Mouse (Mus musculus) kidney, embryonic 16.5 days (tissue): ENCODE measurements at regions not wholly inside any gene's neighbourhood (a gene's known extent, or its start where the extent isn't known, plus 50 kb on each side); places are given as distances from the start of the nearest gene placed in this dataset.
A peak's percentile ranks its signal among the peaks of the same experiment; 100 is the strongest.

Source experiments
- ATAC-seq: fragments of 200-750 bp; cut with Nextera tagmentation; 2 replicates; pipeline ENCODE4 v1.8.0; 2017; ENCODE audit warnings: moderate TSS enrichment; ENCODE audit not compliant: low FRiP score, low TSS enrichment
- H3K27ac ChIP-seq: fragments of 300-500 bp; sonication (generic); 2 replicates; pipeline ENCODE4 v1.5.1; 2014; ENCODE audit warnings: low read length
- H3K27me3 ChIP-seq: fragments of 300-500 bp; sonication (generic); 2 replicates; pipeline ENCODE4 v1.6.1; 2014; ENCODE audit warnings: low read length, control low read depth, mixed read lengths; ENCODE audit not compliant: insufficient read depth
- H3K36me3 ChIP-seq: fragments of 300-500 bp; sonication (generic); 2 replicates; pipeline ENCODE4 v1.6.1; 2014; ENCODE audit warnings: low read length, control low read depth, mixed read lengths; ENCODE audit not compliant: insufficient read depth
- H3K4me1 ChIP-seq: fragments of 300-500 bp; sonication (generic); 2 replicates; pipeline ENCODE4 v1.6.1; 2014; ENCODE audit warnings: low read length, control low read depth, mixed read lengths; ENCODE audit not compliant: insufficient read depth
- H3K4me2 ChIP-seq: fragments of 300-500 bp; sonication (generic); replicated peaks from 2 replicates; pipeline ENCODE4 v1.6.1; 2014; ENCODE audit warnings: low read depth, low read length
- H3K4me3 ChIP-seq: fragments of 300-500 bp; sonication (generic); 2 replicates; pipeline ENCODE4 v1.5.1; 2014; ENCODE audit warnings: mild to moderate bottlenecking, low read length
- H3K9ac ChIP-seq: fragments of 300-500 bp; sonication (generic); replicated peaks from 2 replicates; pipeline ENCODE4 v1.6.1; 2014; ENCODE audit warnings: low read length
- H3K9me3 ChIP-seq: fragments of 300-500 bp; sonication (generic); 2 replicates; pipeline ENCODE4 v1.6.1; 2016; ENCODE audit warnings: low read length, control low read depth
- WGBS: fragments of 180-500 bp; shearing (Covaris S2); extraction: QIAGEN DNeasy Blood & Tissue Kit; methylation state at CpG from one replicate; pipeline ENCODE4 v1.1.7; 2014; 5-methylcytosine and 5-hydroxymethylcytosine counted together

DNA sequence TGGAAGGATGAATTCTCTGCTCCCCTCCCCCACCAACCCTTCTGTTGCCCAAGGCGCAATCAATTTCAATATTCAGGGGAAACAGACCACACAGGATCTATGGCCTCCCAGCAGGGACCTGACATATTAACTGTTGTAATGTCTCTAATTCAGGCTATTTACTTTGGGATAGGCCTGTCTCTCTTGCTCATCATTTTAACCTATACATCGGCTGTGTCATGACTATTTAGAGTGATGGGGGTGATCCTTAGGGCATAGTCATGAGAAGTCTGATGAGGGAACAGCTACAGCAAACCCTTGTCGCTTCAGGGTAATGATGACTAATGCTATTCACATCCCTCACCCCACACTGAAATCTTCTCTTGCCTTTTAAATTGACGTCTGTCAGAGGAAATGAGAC lies 195.8 kb downstream of the Olfr1505 start:
- 53% methylated on average over 4 of the region's 4 CpGs for WGBS
- Histone ChIP-seq H3K9ac (no peak overlapping the region), H3K4me2 (no peak overlapping the region), H3K27me3 (no peaks in the 10 kb centered on the region), H3K27ac (no peak overlapping the region), H3K4me1 (no peaks in the 10 kb centered on the region), H3K4me3 (no peak overlapping the region), H3K9me3 (no peaks in the 10 kb centered on the region), H3K36me3 (no peaks in the 10 kb centered on the region)
- no peak for ATAC-seq

DNA sequence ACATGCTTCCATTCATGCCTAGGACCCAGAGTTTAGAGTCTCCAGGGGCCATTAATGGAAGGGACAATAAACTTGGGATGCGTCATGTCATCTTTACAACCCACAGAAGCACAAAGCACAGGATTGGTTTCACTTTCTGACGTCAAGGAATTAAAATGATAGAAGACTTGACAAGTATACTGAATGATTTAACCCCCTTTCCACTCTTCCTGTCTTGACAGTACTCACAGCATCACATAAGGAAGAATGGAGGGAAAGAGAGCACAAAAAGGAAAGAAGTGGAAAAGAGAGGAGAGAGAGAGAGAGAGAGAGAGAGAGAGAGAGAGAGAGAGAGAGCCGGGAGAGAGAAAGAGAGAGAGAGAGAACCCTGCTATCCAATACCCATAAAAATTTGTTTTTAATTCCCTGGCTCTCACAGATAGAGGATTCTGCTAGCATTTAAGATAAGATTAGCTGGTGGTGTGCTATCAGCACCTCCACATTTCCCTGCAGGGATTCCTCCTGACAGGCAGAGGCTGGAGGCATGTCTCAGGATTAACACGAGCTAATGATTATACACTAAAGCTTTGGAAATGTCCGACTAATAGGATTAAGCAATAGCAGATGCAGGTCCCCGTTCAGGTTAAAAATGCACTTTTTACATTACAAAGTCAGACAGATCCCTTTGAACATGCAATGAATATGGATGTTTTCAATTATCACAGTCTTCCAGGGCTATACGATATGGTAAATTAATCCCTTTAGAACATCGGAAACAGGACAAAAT lies 210.2 kb downstream of the Olfr1505 start:
- WGBS = 14% methylated on average over 8 of the region's 8 CpGs
- no peaks in the 10 kb centered on the region for H3K9me3 ChIP-seq
- H3K27me3 ChIP-seq = no peaks in the 10 kb centered on the region
- H3K4me2 ChIP-seq = peak overlapping the region; percentile 33
- peak; percentile 51; the same call in 1 of the 2 replicates for ATAC-seq
- H3K4me3 ChIP-seq = no peak overlapping the region
- H3K9ac ChIP-seq = no peak overlapping the region
- no peak overlapping the region for H3K27ac ChIP-seq
- peaks cover 3% of the 10 kb centered on the region for H3K4me1 ChIP-seq
- H3K36me3 ChIP-seq = no peaks in the 10 kb centered on the region

- no peaks in the 10 kb centered on the region for H3K9me3 ChIP-seq
- no peak overlapping the region for H3K4me3 ChIP-seq
- H3K36me3 ChIP-seq = no peaks in the 10 kb centered on the region
- ATAC-seq = no peak
- H3K27ac ChIP-seq = no peak overlapping the region
- H3K27me3 ChIP-seq = no peaks in the 10 kb centered on the region
- H3K9ac ChIP-seq = no peak overlapping the region
- WGBS = 34% methylated on average over 5 of the region's 5 CpGs
- peak overlapping the region; percentile 33 for H3K4me2 ChIP-seq
- peaks cover 4% of the 10 kb centered on the region for H3K4me1 ChIP-seq
Observed at GRCm38 (mm10) chr19:14124250-14124827, 211.0 kb downstream of the Olfr1505 start.

- H3K4me3 ChIP-seq = no peak overlapping the region
- H3K27me3 ChIP-seq = no peaks in the 10 kb centered on the region
- H3K4me2 ChIP-seq = no peak overlapping the region
- WGBS = 62% methylated on average over 5 of the region's 5 CpGs
- no peak for ATAC-seq
- no peak overlapping the region for H3K27ac ChIP-seq
- H3K36me3 ChIP-seq = no peaks in the 10 kb centered on the region
- peaks cover 4% of the 10 kb centered on the region for H3K4me1 ChIP-seq
- H3K9me3 ChIP-seq = no peaks in the 10 kb centered on the region
- no peak overlapping the region for H3K9ac ChIP-seq
Observed at GRCm38 (mm10) chr19:14124986-14125385, 211.7 kb downstream of the Olfr1505 start.

DNA sequence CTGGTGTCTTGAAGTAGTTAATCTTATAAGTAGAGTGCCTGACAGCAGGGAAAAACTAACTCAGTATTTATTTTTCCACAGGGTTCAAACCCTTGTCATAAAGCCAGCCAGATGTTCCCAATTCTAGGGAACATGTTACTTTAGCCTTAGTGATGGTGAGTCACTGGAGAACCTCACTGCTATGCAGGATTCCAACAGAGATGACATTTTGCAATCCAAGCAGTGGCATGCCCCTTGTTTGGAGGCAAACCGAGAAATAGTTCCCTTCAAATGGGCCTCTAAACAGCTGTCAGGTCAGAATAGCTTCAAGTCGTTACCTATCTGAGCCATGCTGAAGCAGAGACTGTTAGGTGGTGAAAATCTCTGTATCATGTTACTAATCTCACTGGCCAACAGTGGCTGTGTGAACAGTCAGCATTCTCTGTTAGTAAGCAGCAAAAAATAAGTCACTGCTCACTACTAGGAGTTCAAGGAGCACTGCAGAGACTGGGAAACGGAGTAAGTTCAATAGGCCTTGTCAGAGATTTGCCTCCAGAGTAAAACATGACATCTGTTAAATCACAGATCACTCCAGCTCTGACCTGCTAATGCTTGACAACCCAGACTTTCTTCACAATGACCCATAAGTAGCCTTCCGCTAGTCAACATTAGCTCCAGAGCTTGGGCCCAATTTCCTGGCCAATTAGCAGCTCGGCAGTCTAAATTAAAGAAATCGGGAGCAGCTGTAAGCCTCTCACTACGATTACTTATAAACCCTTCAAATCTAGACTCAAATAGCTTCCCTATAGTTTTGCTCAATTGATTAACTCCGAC lies 215.3 kb downstream of the Olfr1505 start:
- no peaks in the 10 kb centered on the region for H3K36me3 ChIP-seq
- H3K9ac ChIP-seq = no peak overlapping the region
- no peaks in the 10 kb centered on the region for H3K27me3 ChIP-seq
- peak; percentile 70 for ATAC-seq
- H3K4me2 ChIP-seq = no peak overlapping the region
- H3K4me3 ChIP-seq = no peak overlapping the region
- WGBS = 37% methylated on average over 8 of the region's 8 CpGs
- H3K9me3 ChIP-seq = no peaks in the 10 kb centered on the region
- peaks cover 4% of the 10 kb centered on the region for H3K4me1 ChIP-seq
- peak overlapping the region; percentile 68 for H3K27ac ChIP-seq

GRCm38 (mm10) chr19:14161217-14161616 lies 247.9 kb downstream of the Olfr1505 start:
- Histone ChIP-seq H3K4me1 (peaks cover 12% of the 10 kb centered on the region), H3K4me2 (no peak overlapping the region), H3K4me3 (no peak overlapping the region), H3K36me3 (no peaks in the 10 kb centered on the region), H3K9me3 (no peaks in the 10 kb centered on the region), H3K27me3 (no peaks in the 10 kb centered on the region), H3K9ac (no peak overlapping the region), H3K27ac (no peak overlapping the region)
- no peak for ATAC-seq
- 40% methylated on average over 3 of the region's 3 CpGs for WGBS

- peaks cover 12% of the 10 kb centered on the region for H3K4me1 ChIP-seq
- H3K9ac ChIP-seq = no peak overlapping the region
- H3K27me3 ChIP-seq = no peaks in the 10 kb centered on the region
- no peak overlapping the region for H3K4me3 ChIP-seq
- no peak overlapping the region for H3K27ac ChIP-seq
- 21% methylated on average over 4 of the region's 4 CpGs for WGBS
- H3K9me3 ChIP-seq = no peaks in the 10 kb centered on the region
- H3K4me2 ChIP-seq = 0 out of 2 replicates have a peak overlapping the region, but pooled peaks have one; percentile 7
- ATAC-seq = peak; percentile 83; the same call in 1 of the 2 replicates
- H3K36me3 ChIP-seq = no peaks in the 10 kb centered on the region
Observed at GRCm38 (mm10) chr19:14162773-14163172, 249.4 kb downstream of the Olfr1505 start.

DNA sequence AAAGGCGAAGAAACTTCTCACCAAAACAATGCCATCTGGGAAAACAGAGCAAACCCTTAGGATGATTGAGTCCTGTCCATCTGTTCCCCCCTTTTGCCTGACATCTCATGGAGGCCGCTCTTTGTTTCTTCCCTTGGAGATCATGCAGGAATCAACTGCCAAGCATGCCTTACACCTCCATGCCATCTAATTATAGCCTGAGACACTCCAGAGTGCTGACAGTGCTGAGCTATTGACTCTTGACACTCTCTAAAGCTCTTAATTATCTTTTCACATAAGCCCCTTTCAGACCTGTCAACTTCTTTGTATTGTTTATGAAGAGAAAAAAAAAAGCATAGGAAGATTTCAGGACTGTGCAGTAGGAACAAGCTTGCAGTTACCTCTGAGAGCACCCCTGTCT lies 252.4 kb downstream of the Olfr1505 start:
- no peaks in the 10 kb centered on the region for H3K27me3 ChIP-seq
- no peak overlapping the region for H3K4me3 ChIP-seq
- ATAC-seq = no peak
- no peaks in the 10 kb centered on the region for H3K9me3 ChIP-seq
- H3K27ac ChIP-seq = no peak overlapping the region
- H3K4me1 ChIP-seq = peaks cover 12% of the 10 kb centered on the region
- H3K36me3 ChIP-seq = no peaks in the 10 kb centered on the region
- WGBS = 78% methylated on average over 2 of the region's 2 CpGs
- no peak overlapping the region for H3K9ac ChIP-seq
- no peak overlapping the region for H3K4me2 ChIP-seq

GRCm38 (mm10) chr19:14180244-14180643 lies 266.9 kb downstream of the Olfr1505 start:
- 35% methylated on average over 4 of the region's 4 CpGs for WGBS
- Histone ChIP-seq H3K27me3 (no peaks in the 10 kb centered on the region), H3K9me3 (no peaks in the 10 kb centered on the region), H3K27ac (0 out of 2 replicates have a peak overlapping the region, but pooled peaks have one; percentile 1), H3K9ac (no peak overlapping the region), H3K4me1 (no peaks in the 10 kb centered on the region), H3K36me3 (no peaks in the 10 kb centered on the region), H3K4me2 (no peak overlapping the region), H3K4me3 (no peak overlapping the region)
- peak; percentile 91 for ATAC-seq
